Mouse (Mus musculus): Measurements from ENCODE around the gene Hist2h2be. TPM values are rescaled to one million over a fixed set of nuclear protein-coding genes. Genes with fewer than 3 reads are reported as not detected.
"Not testable (repeated sequence)": the region's sequence is repeated elsewhere in the genome, so short reads cannot be mapped to it uniquely, and the experiment has no call there.

Hist2h2be gene
- polyA plus RNA-seq, 1 experiment from 2014 or later = 6.8 TPM

DNA sequence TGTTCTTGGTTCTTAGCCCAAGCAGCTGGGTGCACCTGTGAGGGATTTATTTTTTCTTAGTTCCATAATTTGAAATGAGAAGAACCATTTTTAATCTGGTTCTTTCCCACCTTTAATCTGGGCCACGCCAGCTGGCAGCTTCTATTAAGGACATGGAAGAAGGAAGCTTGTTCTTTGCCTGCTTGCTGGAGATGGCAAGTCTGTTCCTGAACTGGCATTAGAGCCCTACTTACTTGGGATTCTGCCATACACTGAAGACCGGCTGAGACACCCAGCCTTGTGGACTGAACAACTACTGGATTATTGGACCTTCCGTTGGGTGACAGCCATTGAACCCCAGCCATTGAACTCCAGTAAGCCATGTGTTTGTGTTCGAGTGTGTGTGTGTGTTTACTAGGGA lies 1.9 kb downstream of the Hist2h2be start:
- Histone ChIP-seq H3K79me2 (ENCODE audit: inconsistent target) (peaks cover 46% of the 10 kb centered on the region), H3K36me3 (ENCODE audit: inconsistent target) (no peaks in the 10 kb centered on the region), H3K27ac (peak overlapping the region; percentile 92), H3K4me3 (ENCODE audit: inconsistent target) (peak overlapping the region; percentile 58)
- WGBS (ENCODE audit: missing documents) = 93% methylated on average over 4 of the region's 4 CpGs

DNA sequence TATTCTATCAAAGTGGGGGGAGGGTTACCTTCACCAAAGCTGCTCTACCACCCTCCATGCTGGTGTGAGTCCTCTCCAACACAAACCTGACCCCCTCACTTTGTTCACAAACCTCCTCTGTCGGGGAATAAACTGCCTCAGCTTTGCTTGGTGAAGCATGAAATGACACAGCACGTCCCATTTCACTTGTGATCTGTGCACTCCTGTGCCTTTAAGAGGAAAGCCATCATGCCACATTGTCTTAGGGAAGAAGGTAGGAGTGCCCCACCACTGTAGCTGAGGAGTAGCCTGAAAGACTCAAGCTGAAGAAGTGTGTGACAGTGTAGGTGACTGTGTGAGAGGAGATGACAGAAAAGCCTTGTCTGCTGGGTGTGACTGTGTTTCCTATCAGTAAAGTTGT lies 4.5 kb downstream of the Hist2h2be start:
- 90% methylated on average over 2 of the region's 2 CpGs for WGBS (ENCODE audit: missing documents)
- peaks cover 46% of the 10 kb centered on the region for H3K79me2 ChIP-seq (ENCODE audit: inconsistent target)
- peak overlapping the region; percentile 94 for H3K27ac ChIP-seq
- no peak overlapping the region for H3K4me3 ChIP-seq (ENCODE audit: inconsistent target)
- H3K36me3 ChIP-seq (ENCODE audit: inconsistent target) = no peaks in the 10 kb centered on the region

DNA sequence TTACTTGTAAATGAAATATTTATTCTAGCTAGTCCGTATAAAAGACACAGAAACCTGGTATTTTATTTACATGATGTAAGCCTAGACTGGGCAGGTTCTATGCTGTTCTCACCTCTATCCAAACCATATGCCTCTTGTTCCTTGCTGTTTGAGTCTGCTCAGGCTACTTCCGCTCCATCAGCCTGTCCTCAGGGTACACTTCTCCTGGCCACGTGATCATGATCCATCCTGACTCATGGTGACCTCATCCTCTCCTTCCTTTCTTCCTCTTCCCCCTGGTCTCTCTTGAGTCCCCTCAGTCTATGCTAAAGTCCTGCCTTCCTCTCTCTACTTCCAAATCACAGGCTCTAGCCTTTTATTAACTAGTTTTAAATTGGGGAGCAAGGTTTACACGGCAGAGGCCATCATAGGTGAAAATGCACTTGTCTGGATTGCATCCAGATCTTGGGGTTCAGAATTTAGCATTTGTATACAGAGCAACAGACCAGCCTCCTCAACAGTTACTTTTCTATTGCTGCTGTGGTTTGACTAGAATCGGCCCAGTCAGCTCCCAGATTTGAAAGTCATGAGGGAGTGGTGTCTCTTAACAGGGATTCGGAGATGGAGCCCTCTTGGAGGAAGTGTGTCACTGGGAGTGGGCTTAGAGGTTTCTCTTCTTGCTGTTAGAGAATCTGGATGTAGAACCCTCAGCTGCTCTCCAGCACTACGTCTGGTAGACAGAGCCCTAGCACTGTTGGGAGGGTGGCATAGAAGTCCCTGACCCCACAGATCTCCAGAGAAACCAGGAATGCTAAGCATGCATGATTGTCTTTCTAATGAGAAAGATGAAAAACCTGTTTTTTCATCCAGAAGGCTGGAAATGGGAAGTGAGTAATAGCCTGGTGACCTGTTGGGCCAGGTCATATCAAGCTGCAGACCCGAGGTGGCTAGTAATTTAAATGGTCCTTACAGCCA lies 6.1 kb downstream of the Hist2h2be start:
- no peaks in the 10 kb centered on the region for H3K36me3 ChIP-seq (ENCODE audit: inconsistent target)
- no peak overlapping the region for H3K4me3 ChIP-seq (ENCODE audit: inconsistent target)
- peaks cover 41% of the 10 kb centered on the region for H3K79me2 ChIP-seq (ENCODE audit: inconsistent target)
- WGBS (ENCODE audit: missing documents) = 28% methylated on average over 8 of the region's 8 CpGs
- H3K27ac ChIP-seq = peak overlapping the region; percentile 94

DNA sequence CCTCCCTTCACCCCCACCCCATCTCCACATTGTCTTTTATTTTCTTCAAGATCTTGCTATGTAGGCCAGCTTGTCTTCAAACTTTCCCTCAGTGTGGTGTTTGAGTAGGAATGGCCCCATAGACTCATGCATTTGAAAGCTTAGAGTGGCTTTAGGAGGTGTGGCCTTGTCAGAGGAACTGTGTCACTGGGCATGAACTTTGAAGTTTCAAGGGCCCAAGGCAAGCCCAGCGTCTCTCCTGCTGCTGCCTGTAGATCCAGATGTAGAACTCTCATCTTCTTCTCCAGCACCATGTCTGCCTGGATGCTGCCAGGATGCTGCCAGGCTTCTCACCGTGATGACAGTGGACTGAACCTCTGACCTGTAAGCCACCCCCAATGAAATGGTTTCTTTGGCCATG lies 7.9 kb downstream of the Hist2h2be start:
- Histone ChIP-seq H3K27ac (peak overlapping the region; percentile 94), H3K36me3 (ENCODE audit: inconsistent target) (no peaks in the 10 kb centered on the region), H3K79me2 (ENCODE audit: inconsistent target) (peaks cover 23% of the 10 kb centered on the region), H3K4me3 (ENCODE audit: inconsistent target) (no peak overlapping the region)
- 77% methylated on average over 2 of the region's 2 CpGs for WGBS (ENCODE audit: missing documents)

DNA sequence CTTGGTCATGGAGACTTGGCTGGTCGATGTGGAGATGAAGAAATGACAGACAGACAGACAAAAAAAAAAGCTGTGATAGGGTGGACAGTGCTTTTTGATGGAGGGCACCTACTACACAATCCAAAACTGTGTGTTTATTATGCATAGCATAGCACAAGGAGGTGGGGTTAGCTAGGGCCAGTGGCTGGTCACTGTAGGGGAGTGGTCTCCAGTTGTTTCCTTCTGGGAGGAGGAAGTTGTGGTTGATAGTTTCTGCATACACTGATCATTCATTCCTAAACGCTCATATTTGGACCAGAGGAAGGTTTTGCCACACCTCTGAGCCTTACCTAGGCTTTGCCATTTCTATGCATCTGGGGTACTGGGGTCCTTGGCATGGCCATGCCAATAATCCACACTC lies 9.5 kb downstream of the Hist2h2be start:
- no peak overlapping the region for H3K4me3 ChIP-seq (ENCODE audit: inconsistent target)
- no peaks in the 10 kb centered on the region for H3K36me3 ChIP-seq (ENCODE audit: inconsistent target)
- WGBS (ENCODE audit: missing documents) = 50% methylated on average over 2 of the region's 2 CpGs
- peaks cover 7% of the 10 kb centered on the region; the same call in 1 of the 2 replicates for H3K79me2 ChIP-seq (ENCODE audit: inconsistent target)
- H3K27ac ChIP-seq = no peak overlapping the region

DNA sequence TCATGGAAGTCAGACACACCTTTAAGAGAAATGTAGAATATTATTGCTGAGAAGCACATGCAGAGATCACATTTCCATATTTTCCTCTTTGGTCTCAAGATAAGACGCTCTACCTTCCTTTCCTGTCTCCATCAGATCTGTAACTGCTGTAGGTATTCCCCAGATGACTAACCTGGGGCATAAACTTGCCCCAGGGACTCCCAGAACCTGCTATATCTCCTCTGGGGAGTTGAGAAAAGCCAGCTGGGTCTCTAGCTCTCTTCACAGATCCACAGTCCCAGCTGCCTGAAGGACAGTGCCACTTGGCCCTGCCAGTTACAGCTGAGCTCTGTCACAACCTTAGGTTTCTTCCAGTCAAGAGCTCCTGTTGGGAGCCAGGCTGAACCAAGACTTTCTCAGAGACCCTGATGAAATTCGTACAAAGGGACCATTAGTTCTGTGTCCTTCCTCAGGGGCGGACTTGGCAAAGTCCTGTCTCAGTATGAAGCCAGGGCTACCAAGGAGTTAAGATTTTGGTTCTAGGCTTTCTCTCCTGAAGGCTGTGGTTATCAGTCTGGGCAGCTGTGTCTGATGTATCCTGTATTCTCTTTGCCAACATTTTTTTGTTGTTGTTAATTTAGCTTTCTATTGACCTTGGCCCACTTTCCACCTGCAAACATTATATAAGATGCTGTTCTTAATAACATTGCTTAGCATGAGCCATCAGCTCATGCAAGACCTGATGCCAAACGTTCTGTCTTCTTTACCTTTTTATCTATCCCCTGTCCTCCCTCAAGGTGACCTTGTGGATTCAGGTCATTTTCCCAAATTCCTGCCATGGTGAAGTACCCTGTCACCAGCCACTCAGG lies 10.2 kb downstream of the Hist2h2be start:
- Histone ChIP-seq H3K36me3 (ENCODE audit: inconsistent target) (no peaks in the 10 kb centered on the region), H3K4me3 (ENCODE audit: inconsistent target) (no peak overlapping the region), H3K27ac (no peak overlapping the region), H3K79me2 (ENCODE audit: inconsistent target) (no peaks in the 10 kb centered on the region)
- WGBS (ENCODE audit: missing documents) = 93% methylated on average over 4 of the region's 4 CpGs

DNA sequence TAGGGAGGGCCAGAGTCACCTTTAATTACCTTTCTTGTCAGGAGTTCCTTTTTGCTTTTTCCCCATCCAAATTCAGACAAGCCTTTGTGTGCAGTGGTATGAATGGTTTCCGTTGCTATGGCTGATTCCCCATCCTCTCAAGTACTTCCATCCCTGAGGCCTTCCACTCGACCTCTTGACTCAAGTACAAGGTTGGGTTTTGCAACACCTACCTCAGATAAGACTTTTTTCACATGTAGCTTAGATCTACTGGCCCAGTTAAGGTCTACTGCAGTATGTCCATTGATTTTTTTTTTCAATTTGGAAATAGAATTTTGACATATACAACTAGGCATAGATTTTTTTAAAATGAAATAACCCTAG lies 10.8 kb downstream of the Hist2h2be start:
- no peaks in the 10 kb centered on the region for H3K36me3 ChIP-seq (ENCODE audit: inconsistent target)
- H3K4me3 ChIP-seq (ENCODE audit: inconsistent target) = no peak overlapping the region
- no peak overlapping the region for H3K27ac ChIP-seq
- 79% methylated on average over 2 of the region's 2 CpGs for WGBS (ENCODE audit: missing documents)
- H3K79me2 ChIP-seq (ENCODE audit: inconsistent target) = no peaks in the 10 kb centered on the region

DNA sequence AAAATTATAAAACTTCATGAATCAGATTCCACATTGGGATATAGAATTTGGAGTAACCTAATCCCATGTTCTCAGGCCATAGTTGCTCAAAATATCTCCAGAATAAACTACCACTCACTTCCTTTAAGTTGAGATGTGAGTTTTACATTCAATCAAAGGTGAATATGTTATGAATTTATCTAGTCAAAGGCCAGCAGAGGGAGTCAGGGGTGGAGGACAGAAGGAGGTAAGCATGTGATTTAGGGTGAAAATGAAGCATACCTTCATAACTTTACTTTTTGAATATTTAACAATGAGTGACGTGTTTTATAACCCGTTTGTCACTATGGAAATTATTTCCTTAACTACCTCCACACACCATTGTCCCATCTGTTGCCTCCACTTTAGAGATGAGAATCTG lies 14.0 kb downstream of the Hist2h2be start:
- Histone ChIP-seq H3K27ac (no peak overlapping the region), H3K36me3 (ENCODE audit: inconsistent target) (no peaks in the 10 kb centered on the region), H3K4me3 (ENCODE audit: inconsistent target) (no peak overlapping the region), H3K79me2 (ENCODE audit: inconsistent target) (no peaks in the 10 kb centered on the region)
- WGBS (ENCODE audit: missing documents) = 100% methylated on average over 2 of the region's 2 CpGs

DNA sequence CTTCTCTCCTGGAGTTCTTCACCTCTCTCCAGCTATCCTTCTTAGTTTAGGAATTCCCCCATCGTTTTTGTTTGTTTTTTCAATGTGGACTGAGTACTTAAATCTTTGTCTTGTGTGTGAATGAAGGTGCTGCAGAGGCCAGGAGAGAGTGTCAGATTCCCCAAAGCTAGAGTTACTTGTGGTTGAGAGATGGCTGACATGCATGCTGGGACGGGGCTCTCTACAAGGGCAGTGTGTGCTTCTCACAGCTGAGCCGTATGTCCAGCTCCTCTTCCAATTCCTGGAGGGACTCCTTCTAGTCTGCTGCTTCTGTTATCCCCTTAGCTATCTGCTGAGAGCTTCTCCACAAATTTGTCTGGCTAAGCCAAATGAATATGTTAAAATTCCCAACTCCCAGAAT lies 14.9 kb downstream of the Hist2h2be start:
- Histone ChIP-seq H3K79me2 (ENCODE audit: inconsistent target) (no peaks in the 10 kb centered on the region), H3K27ac (no peak overlapping the region), H3K4me3 (ENCODE audit: inconsistent target) (no peak overlapping the region), H3K36me3 (ENCODE audit: inconsistent target) (no peaks in the 10 kb centered on the region)
- WGBS (ENCODE audit: missing documents) = 77% methylated on average over 3 of the region's 3 CpGs

DNA sequence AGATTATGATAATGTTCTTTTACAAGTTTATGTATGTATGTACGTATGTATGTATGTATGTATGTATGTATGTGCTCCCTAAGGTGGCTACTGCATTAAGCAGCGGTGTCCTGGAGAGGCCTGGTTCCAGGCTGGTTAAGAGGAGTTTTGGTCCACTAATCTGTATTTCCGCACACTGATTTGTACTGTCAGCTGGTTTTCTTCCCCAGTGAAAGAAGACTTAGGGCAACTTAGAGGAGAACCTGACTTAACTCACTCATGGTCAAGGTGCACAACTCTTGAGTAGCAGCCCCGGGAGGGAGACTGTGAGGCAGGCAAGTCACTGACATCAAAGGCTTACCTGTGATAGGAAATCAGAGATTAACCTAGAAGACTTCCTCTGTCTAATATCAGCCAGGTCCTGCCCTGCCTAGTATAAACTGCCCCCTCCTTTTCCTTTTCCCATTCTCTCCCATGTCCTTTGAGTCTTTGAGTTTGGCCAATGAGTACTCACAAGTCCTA lies 16.0 kb downstream of the Hist2h2be start:
- Histone ChIP-seq H3K79me2 (ENCODE audit: inconsistent target) (no peaks in the 10 kb centered on the region), H3K27ac (peak overlapping the region; percentile 74), H3K4me3 (ENCODE audit: inconsistent target) (peak overlapping the region; percentile 43), H3K36me3 (ENCODE audit: inconsistent target) (no peaks in the 10 kb centered on the region)
- WGBS (ENCODE audit: missing documents) = 91% methylated on average over 4 of the region's 4 CpGs

DNA sequence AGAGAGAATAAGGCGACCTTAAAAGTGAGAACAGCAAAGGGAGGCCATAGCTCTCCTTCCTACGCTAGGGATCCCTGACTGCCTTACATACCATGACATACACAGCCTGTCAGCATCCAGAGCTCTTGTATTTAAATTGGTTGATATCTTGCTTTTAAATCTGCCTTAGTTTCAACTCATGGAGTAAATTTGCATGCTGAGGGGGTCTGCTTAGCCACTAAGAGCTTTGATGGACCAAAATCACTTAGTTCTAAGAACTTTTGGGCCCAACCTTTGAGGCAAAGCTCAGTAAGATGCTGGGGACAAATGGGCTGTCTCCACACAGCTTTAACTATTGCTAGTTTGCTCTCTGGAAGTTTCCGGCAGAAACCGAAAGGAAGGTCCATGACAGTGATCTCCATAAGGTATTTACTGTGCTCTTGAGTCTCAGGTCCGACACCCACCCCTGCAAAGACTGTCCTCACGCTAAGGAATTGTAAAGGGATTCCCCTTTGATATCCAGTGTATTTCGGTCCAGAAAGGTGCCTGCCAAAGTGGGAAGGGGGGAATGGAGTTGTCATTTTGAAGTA lies 16.5 kb downstream of the Hist2h2be start:
- H3K27ac ChIP-seq = peak overlapping the region; percentile 74
- H3K4me3 ChIP-seq (ENCODE audit: inconsistent target) = peak overlapping the region; percentile 43
- H3K36me3 ChIP-seq (ENCODE audit: inconsistent target) = no peaks in the 10 kb centered on the region
- 72% methylated on average over 7 of the region's 7 CpGs for WGBS (ENCODE audit: missing documents)
- no peaks in the 10 kb centered on the region for H3K79me2 ChIP-seq (ENCODE audit: inconsistent target)

DNA sequence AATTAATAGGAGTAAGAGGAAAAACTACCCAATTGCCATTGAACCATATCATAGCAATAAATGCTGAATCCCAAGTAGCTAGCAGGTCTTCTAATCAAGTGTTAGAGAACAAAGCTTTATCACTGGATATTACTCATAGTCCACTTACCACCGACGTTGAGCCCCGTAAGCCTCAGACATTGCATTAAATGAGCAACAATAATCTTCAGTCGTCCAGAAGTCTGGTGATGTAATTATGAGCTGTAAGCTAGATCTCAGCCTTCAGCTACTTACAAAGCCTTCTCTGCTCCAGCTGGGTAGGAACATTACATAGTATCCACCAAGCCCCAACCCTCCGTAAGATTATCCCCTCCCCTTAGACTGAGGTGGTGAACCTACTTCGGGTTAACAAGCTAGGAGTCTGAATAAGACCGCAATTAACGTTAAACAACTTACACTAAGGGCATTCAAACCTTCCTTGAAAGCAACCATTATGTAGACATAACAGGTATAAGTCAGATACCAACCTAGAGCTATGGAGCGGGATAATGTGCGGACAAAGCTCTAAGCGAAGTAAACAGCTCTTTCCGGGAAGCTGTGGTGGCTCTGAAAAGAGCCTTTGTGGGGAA lies 17.1 kb downstream of the Hist2h2be start:
- Histone ChIP-seq H3K36me3 (ENCODE audit: inconsistent target) (no peaks in the 10 kb centered on the region), H3K79me2 (ENCODE audit: inconsistent target) (no peaks in the 10 kb centered on the region; the same call in 1 of the 2 replicates), H3K4me3 (ENCODE audit: inconsistent target) (peak overlapping the region; percentile 43), H3K27ac (peak overlapping the region; percentile 74)
- WGBS (ENCODE audit: missing documents) = 11% methylated on average over 11 of the region's 12 CpGs

DNA sequence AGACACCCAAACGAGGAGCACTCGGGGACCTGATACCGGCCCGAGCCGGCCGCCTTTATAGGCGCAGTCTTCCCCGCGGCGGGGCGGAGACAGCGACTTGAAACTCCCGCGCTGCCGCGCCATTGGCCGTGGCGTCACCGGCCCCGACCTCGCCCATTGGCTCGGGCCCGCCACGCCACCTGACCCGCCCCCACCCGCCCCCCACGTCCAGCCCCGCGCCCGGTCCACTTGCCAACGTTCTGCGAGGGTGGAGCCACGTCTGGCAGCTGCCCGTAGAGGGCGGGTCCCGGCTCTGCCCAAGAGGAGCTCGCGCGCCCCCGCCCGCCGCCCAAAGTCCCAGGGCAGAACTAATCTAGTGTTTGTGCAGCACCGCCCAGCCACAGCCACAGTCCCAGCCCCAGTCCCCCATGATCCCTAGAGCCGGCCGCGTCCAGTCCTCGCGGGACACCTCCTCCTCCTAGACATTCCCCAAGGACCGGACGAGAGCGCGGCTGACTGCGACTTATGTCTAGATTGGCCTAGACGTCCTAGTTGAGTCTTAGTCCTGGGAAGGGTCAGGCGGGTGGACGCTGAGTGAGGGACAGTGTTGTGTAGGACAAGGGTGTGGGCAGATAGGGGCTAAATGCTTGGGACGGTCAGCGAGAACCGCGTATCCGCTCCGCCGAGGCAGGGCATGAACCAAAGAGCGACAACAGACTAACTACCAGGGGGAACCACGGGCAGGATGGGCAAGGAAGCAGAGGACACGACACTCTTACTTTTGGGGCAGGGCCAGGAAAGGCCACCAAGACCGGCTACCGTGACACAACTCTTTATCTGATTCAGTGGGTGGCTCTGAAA lies 18.3 kb downstream of the Hist2h2be start, which contains the start of gene Hist2h3c2:
Gene Hist2h3c2, minus strand, starts transcription at position 174 of the 840 bp plus-strand sequence.
- Histone ChIP-seq H3K27ac (peak within 1 kb of the TSS; percentile 74), H3K4me3 (ENCODE audit: inconsistent target) (peak within 1 kb of the TSS; percentile 43)
- no CpG with 5 or more reads among the region's 68 CpGs for WGBS (ENCODE audit: missing documents)
- not testable (repeated sequence) for H3K79me2 ChIP-seq (ENCODE audit: inconsistent target); H3K36me3 ChIP-seq (ENCODE audit: inconsistent target)
